Mouse (Mus musculus): ENCODE results near the gene Tkt.
"Not testable (repeated sequence)": the region's sequence is repeated elsewhere in the genome, so short reads cannot be mapped to it uniquely, and the experiment has no call there.

Gene Tkt

DNA sequence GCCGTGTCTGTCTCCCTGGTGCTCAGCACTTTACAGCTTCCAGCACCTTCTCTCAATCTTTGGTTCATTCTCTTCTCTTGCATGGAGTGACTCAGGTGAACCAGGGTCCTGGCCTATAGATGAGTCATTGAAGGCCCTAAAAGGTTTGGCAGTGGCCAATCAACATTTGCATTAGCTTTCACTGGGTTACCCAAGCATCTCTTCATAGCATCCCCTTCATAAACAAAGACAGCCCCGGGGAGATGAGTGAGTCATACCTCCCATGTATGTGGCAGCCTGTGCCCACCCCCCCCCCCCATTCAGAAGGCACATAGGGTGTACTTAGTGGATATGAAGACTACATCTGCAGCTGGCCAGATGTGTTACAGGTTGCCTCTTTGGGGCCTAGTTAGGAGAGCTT lies 8.5 kb downstream of the Tkt start:
- DNase-seq = no peak

GRCm38 (mm10) chr14:30557730-30558129 lies 9.6 kb downstream of the Tkt start:
- no peak for DNase-seq

DNA sequence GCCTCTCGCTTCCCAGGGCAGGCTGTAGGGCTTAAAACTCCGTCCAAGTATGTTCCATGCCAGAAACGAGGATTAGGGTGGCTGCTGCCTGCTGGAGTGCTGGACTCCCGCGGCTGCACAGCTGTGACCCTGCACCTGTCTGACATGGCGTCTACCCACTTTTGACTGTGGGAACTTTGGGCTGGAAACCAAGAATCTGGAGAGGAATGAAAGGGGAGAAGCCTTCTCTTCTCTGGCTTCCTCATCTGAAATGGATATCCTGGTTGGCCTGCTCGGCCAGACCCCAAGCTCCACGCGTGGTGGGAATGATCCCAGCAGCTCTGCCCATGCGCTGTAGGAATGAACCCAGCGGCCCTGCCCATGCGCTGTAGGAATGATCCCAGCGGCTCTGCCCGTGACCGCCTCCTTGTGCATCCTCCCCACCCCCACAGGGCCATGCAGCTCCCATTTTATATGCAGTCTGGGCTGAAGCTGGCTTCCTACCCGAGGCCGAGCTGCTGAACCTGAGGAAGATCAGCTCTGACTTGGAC lies 11.2 kb downstream of the Tkt start:
- no peak for DNase-seq

GRCm38 (mm10) chr14:30560803-30561389 lies 12.7 kb downstream of the Tkt start:
- DNase-seq = no peak

- no peak for DNase-seq
These were observed 13.5 kb downstream of the Tkt start for GRCm38 (mm10) chr14:30561470-30562187.

DNA sequence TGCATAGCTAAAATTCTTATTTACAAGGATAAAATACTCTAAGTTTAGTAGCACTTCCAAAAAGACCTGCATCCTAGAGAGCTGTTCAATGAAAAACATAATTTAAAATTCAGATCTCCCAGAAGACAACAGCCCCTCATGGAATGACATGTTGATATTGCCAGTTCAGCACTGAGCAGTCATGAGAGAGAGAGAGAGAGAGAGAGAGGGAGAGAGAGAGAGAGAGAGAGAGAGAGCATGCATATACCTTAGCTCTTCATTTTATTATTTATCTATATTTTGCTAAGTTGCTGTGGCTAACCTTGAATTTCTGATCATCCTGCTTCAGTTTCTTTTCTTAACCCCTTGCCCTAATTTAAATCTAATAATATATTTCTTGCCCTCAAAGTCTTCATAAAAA lies 14.2 kb downstream of the Tkt start:
- no peak for DNase-seq

GRCm38 (mm10) chr14:30564451-30564850 lies 16.3 kb downstream of the Tkt start:
- DNase-seq = no peak

DNA sequence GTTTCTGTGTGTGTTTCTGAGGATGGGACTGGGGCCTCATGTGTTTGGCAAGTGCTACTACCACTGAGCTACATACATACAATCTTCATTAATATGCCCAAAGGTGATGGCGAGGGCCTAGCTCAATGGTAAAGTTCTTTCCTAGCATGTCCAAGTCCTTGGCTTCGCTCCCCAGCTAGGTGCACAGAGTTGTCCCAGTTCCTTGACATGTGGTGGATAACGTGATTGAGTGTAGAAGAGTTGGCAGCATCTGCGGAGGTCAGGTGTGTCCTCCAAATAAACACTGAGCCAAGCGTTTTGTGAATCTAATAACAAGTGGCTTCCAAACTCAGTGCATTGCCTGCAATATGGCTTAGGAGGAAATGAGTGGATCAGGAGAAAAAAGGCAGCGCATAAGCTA lies 18.2 kb downstream of the Tkt start:
- DNase-seq = no peak

DNA sequence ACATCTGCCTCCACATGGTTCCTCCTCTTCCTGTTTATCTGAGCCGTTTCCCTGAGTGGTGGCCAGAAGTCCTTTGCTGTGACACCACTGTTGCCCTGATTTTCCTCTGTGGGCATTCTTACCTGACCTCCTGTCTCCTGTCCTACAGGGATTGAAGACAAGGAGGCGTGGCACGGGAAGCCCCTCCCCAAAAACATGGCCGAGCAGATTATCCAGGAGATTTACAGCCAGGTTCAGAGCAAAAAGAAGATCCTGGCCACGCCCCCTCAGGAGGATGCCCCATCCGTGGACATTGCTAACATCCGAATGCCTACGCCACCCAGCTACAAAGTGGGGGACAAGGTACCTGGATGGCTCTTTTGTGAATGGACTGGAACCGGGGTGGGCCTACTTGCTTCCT lies 19.9 kb downstream of the Tkt start:
- no peak for DNase-seq

- DNase-seq = no peak
These were observed 22.1 kb downstream of the Tkt start for GRCm38 (mm10) chr14:30570303-30570702.

- DNase-seq = no peak
These were observed 24.1 kb downstream of the Tkt start for GRCm38 (mm10) chr14:30572253-30572652.

GRCm38 (mm10) chr14:30573235-30573634 lies 25.1 kb downstream of the Tkt start:
- DNase-seq = no peak

GRCm38 (mm10) chr14:30573983-30574584 lies 25.9 kb downstream of the Tkt start:
- DNase-seq = peak in 1 of 2 experiments; percentile 35

DNA sequence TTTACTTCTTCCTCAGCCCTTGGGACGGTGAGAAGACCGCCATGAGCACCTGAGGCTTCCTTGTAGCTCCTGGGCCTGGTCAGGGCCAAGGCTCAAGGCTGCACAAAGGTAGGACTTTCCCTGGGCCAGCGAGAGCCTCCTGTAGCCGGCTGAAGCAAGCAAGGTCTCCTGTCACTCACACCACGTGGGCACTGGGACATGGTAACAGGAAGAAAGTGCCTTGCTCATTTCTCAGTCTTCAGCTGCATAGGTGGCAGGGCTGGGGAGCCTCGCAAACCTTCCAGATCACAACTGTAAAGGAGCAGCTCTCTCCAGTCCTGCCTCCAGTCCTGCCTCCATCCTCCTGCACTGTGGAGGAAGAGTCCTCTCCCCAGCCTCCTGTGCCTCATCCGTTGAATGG lies 27.6 kb downstream of the Tkt start:
- no peak for DNase-seq

GRCm38 (mm10) chr14:30576260-30576659 lies 28.1 kb downstream of the Tkt start:
- DNase-seq = no peak

DNA sequence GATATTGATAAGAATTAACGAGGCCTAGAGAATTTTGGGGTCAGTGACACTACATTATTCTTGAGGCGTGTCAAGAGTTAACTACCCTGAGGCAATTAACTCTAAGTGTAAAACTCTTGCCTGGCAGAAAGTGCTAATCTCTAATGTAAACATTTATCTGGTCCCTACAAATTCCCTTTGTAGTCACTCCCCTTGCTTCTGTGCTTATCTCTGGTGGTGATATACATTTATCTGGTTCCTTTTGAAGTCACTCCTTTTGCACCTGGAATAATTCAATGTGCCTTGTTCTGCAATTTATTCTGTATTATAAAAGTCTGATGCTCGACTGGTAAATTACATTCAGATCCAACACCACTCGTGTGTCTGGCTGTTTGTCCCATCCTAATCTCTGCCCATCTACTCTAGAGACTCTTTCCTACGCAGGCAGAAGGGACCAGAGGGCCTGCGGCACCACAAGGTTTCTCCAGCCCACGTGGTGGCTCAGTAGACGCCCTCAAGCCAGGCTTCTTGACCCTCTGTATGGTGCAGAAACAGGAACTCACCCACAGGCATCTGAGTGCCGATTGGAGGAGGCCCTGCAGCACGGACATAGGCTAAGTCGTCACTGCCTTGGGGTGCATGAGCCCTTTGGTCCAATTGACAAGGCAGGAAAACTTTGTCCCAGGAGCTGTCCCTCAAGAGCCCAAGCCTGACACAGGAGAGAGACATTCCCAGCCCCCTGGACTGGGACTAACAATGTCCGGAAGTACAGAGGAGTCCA lies 29.3 kb downstream of the Tkt start:
- DNase-seq = not testable (repeated sequence)

DNA sequence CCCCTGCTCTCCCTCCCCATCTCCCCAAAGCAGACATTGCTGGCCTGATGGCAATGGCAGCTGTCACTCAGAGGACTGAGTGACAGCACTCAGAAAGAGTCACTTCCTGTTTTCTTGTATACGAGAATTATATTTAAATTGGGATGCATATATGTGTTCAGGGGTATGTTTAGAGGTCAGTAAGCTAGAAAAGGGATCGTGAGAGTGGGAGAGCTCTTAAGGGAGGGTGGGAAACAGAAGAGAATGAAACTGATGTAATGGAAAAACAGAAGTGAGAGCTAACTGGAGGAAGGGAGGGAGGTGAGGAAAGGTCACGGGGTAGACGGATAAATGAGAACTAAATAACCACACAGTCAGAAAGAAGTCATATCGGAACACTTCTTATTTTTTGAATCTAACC lies 31.0 kb downstream of the Tkt start:
- DNase-seq = no peak

GRCm38 (mm10) chr14:30579882-30580281 lies 31.7 kb downstream of the Tkt start:
- no peak for DNase-seq

DNA sequence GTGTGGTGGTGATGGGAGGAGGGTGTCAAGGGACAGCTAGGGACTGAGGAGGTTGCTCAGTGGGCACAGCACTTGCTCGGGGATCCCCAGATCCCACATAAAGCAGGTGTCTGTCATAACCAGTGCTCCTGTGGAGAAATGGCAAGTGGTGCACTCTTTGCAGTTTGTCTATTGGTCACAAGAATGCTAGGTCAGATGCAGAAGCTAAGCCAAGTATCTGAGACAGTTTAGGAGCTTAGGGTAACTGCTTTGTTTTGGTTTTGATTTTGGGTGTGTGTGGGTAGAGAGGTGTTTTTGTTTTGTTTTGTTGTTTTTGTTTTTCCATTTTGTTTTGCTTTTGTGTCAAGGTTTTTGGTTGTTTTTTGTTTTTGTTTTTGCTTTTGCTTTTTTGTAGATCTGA lies 33.1 kb downstream of the Tkt start:
- DNase-seq = no peak

GRCm38 (mm10) chr14:30584077-30584476 lies 35.9 kb downstream of the Tkt start:
- no peak for DNase-seq

- DNase-seq = no peak
These were observed 36.5 kb downstream of the Tkt start for GRCm38 (mm10) chr14:30584497-30585251.

- DNase-seq = no peak
These were observed 37.2 kb downstream of the Tkt start for GRCm38 (mm10) chr14:30585323-30585722.

Data from thymus, adult 18-20 months (tissue).